Mouse (Mus musculus) CH12.LX (cell line): ENCODE results near the gene Matn1. TPM values are rescaled to one million over a fixed set of nuclear protein-coding genes. Genes with fewer than 3 reads are reported as not detected.

Source experiments
- DNase-seq: peaks from one replicate; pipeline ENCODE4 v3.0.0-alpha.2; 2013; ENCODE audit errors: extremely low read depth
- H3K27ac ChIP-seq: 2 replicates; pipeline ENCODE4 v1.5.1; 2012; ENCODE audit warnings: low read depth, mild to moderate bottlenecking, control low read depth, moderate library complexity; ENCODE audit not compliant: insufficient read depth
- H3K27me3 ChIP-seq: replicated peaks from 2 replicates; pipeline ENCODE3; 2012; ENCODE audit warnings: inconsistent platforms
- H3K36me3 ChIP-seq, 2 experiments: replicated peaks in 1 of 2; 2 replicates each; pipeline versions ENCODE3 to v1.6.1; 2012; ENCODE audit warnings: inconsistent platforms in 1 of 2, low read length in 1 of 2, mild to moderate bottlenecking in 1 of 2, mixed read lengths in 1 of 2, moderate library complexity in 1 of 2; ENCODE audit not compliant: control insufficient read depth in 1 of 2, insufficient read depth in 1 of 2
- H3K4me1 ChIP-seq, 2 experiments: 2 replicates each; pipeline ENCODE4 v1.6.1; 2012; ENCODE audit warnings: inconsistent platforms in 1 of 2, moderate library complexity in 1 of 2; ENCODE audit not compliant: insufficient read depth in 2 of 2, control insufficient read depth in 1 of 2
- H3K4me2 ChIP-seq: 2 replicates; pipeline ENCODE4 v1.6.1; 2012; ENCODE audit warnings: low read depth, mild to moderate bottlenecking, control low read depth; ENCODE audit not compliant: poor library complexity, insufficient read depth, severe bottlenecking
- H3K4me3 ChIP-seq, 3 experiments: fragments of 150-350 bp in 1 of 3; sonication (generic) in 1 of 3; replicated peaks in 1 of 3; 2 replicates each; pipeline versions ENCODE3 to v1.5.1; 2011 to 2012; ENCODE audit warnings: low read depth in 2 of 3, low read length in 2 of 3, mild to moderate bottlenecking in 2 of 3, moderate library complexity in 2 of 3, control low read depth in 1 of 3, improper control_type of control experiment in 1 of 3, inconsistent platforms in 1 of 3, mixed read lengths in 1 of 3; ENCODE audit not compliant: poor library complexity in 1 of 3
- H3K79me2 ChIP-seq: replicated peaks from 2 replicates; pipeline ENCODE4 v1.6.1; 2012; ENCODE audit warnings: mild to moderate bottlenecking, moderate library complexity; ENCODE audit not compliant: control insufficient read depth, poor library complexity, insufficient read depth, severe bottlenecking; ENCODE audit errors: extremely low read depth
- H3K9ac ChIP-seq: 2 replicates; pipeline ENCODE4 v1.6.1; 2012; ENCODE audit warnings: low read depth, mild to moderate bottlenecking, control low read depth, moderate library complexity; ENCODE audit not compliant: insufficient read depth
- H3K9me3 ChIP-seq: replicated peaks from 2 replicates; pipeline ENCODE3; 2012; ENCODE audit warnings: low read length, inconsistent platforms, mixed read lengths
- BHLHE40 ChIP-seq: IDR thresholded peaks from 2 replicates; pipeline ENCODE4 v1.6.1; 2011; ENCODE audit warnings: mild to moderate bottlenecking, low read depth, low read length, improper control_type of control experiment
- CHD1 ChIP-seq: IDR thresholded peaks from 2 replicates; pipeline ENCODE4 v1.6.1; 2012; ENCODE audit warnings: low read depth, low read length, improper control_type of control experiment, inconsistent platforms
- CTCF ChIP-seq, 2 experiments: IDR thresholded peaks in 1 of 2; conservative IDR thresholded peaks in 1 of 2; 2 replicates each; pipeline ENCODE4 v1.5.1; 2011 to 2012; ENCODE audit warnings: low read depth in 2 of 2, low read length in 2 of 2, improper control_type of control experiment in 1 of 2, inconsistent platforms in 1 of 2, mild to moderate bottlenecking in 1 of 2, moderate library complexity in 1 of 2
- ELF1 ChIP-seq: IDR thresholded peaks from 2 replicates; pipeline ENCODE4 v1.6.1; 2014; ENCODE audit warnings: low read depth, mild to moderate bottlenecking, inconsistent platforms, low read length, improper control_type of control experiment
- ETS1 ChIP-seq: conservative IDR thresholded peaks from 2 replicates; pipeline ENCODE4 v1.6.1; 2012; ENCODE audit warnings: low read depth, mild to moderate bottlenecking, inconsistent platforms, low read length, improper control_type of control experiment, moderate library complexity
- GABPA ChIP-seq: IDR thresholded peaks from 2 replicates; pipeline ENCODE4 v1.6.1; 2012; ENCODE audit warnings: low read depth, low read length, improper control_type of control experiment, inconsistent platforms; ENCODE audit not compliant: insufficient replicate concordance
- IRF4 ChIP-seq: IDR thresholded peaks from 2 replicates; pipeline ENCODE4 v1.6.1; 2014; ENCODE audit warnings: low read depth, mild to moderate bottlenecking, inconsistent platforms, low read length, improper control_type of control experiment
- JUN ChIP-seq: IDR thresholded peaks from 2 replicates; pipeline ENCODE4 v1.6.1; 2011; ENCODE audit warnings: low read depth, mild to moderate bottlenecking, low read length, improper control_type of control experiment, moderate library complexity; ENCODE audit not compliant: insufficient read depth
- MAFK ChIP-seq: IDR thresholded peaks from 2 replicates; pipeline ENCODE4 v1.6.1; 2011; ENCODE audit warnings: low read length, improper control_type of control experiment; ENCODE audit not compliant: insufficient replicate concordance
- MAZ ChIP-seq: IDR thresholded peaks from 2 replicates; pipeline ENCODE4 v1.6.1; 2012; ENCODE audit warnings: low read depth, mild to moderate bottlenecking, inconsistent platforms, low read length, improper control_type of control experiment, moderate library complexity
- MEF2A ChIP-seq: IDR thresholded peaks from 2 replicates; pipeline ENCODE4 v1.6.1; 2014; ENCODE audit warnings: low read depth, mild to moderate bottlenecking, inconsistent platforms, low read length, improper control_type of control experiment, borderline replicate concordance
- MYC ChIP-seq: IDR thresholded peaks from 2 replicates; pipeline ENCODE4 v1.6.1; 2011; ENCODE audit warnings: low read depth, mild to moderate bottlenecking, improper control_type of control experiment, low read length
- POLR2A ChIP-seq: IDR thresholded peaks from 2 replicates; pipeline ENCODE4 v1.6.1; 2011; ENCODE audit warnings: low read depth, mild to moderate bottlenecking, improper control_type of control experiment, low read length
- RAD21 ChIP-seq: IDR thresholded peaks from 2 replicates; pipeline ENCODE4 v1.6.1; 2011; ENCODE audit warnings: low read depth, mild to moderate bottlenecking, low read length, improper control_type of control experiment, moderate library complexity
- RCOR1 ChIP-seq: conservative IDR thresholded peaks from 2 replicates; pipeline ENCODE4 v1.6.1; 2012; ENCODE audit warnings: low read depth, mild to moderate bottlenecking, inconsistent platforms, low read length, improper control_type of control experiment
- SIN3A ChIP-seq: IDR thresholded peaks from 2 replicates; pipeline ENCODE4 v1.6.1; 2012; ENCODE audit warnings: low read length, improper control_type of control experiment, inconsistent platforms
- SMC3 ChIP-seq: IDR thresholded peaks from 2 replicates; pipeline ENCODE4 v1.6.1; 2011; ENCODE audit warnings: low read depth, low read length, improper control_type of control experiment
- TCF12 ChIP-seq: IDR thresholded peaks from 2 replicates; pipeline ENCODE4 v1.6.1; 2014; ENCODE audit warnings: low read depth, mild to moderate bottlenecking, inconsistent platforms, low read length, improper control_type of control experiment
- USF1 ChIP-seq: IDR thresholded peaks from 2 replicates; pipeline ENCODE4 v1.6.1; 2014; ENCODE audit warnings: low read depth, mild to moderate bottlenecking, inconsistent platforms, low read length, improper control_type of control experiment
- ZC3H11A ChIP-seq: IDR thresholded peaks from 2 replicates; pipeline ENCODE4 v1.6.1; 2012; ENCODE audit warnings: low read depth, mild to moderate bottlenecking, inconsistent platforms, low read length, improper control_type of control experiment
- ZNF384 ChIP-seq: IDR thresholded peaks from 2 replicates; pipeline ENCODE4 v1.6.1; 2012; ENCODE audit warnings: low read depth, low read length, improper control_type of control experiment, inconsistent platforms
- dilution Hi-C: fragments of 300-500 bp; cut with MboI; formaldehyde crosslinking; loops from 2 replicates; pipeline ENCODE4 v1.14.3; 2020; ENCODE audit warnings: low sequenced_read_pairs; ENCODE audit not compliant: extremely low pct_unique_long_range_greater_than_20kb, extremely low pct_ligation_motif_present
- in situ Hi-C: fragments of 300-500 bp; cut with MboI; formaldehyde crosslinking; loops from 3 replicates; pipeline ENCODE4 v1.14.3; 2019; ENCODE audit warnings: low sequenced_read_pairs, low pct_ligation_motif_present, low pct_unique_long_range_greater_than_20kb, mixed read lengths
- polyA plus RNA-seq: library from polyadenylated mRNA; unstranded; fragments of >175 nt; gene quantifications from 2 replicates; pipeline ENCODE4 v1.2.1, GENCODE M21; 2012; ENCODE audit warnings: low read depth; ENCODE audit not compliant: insufficient read length
- total RNA-seq, 2 experiments: library from RNA; depleted of rRNA; stranded (reverse); fragments of 300-350 nt in 1 of 2; fragments of >200 nt in 1 of 2; gene quantifications; 2 replicates each; pipeline ENCODE4 v1.2.3; 2012 to 2014

The Matn1 gene
- total and polyA plus RNA-seq, 3 experiments, result 0.52 to 3.5 (median 0.76) TPM

- no peaks in the 10 kb centered on the region for H3K79me2 ChIP-seq
- dilution Hi-C loops, result no loop called here
- TF ChIP-seq SIN3A (0 out of 2 replicates have a peak, but pooled peaks have one; percentile 19), MEF2A (peak; percentile 40; the same call in 1 of the 2 replicates), BHLHE40 (peak; percentile 11; the same call in 1 of the 2 replicates), IRF4 (peak; percentile 34; the same call in 1 of the 2 replicates), ETS1 (0 out of 2 replicates have a peak, but pooled peaks have one; percentile 5), ZC3H11A (peak; percentile 98), SMC3 (peak; percentile 100), POLR2A (no peak), MYC (peak; percentile 40; the same call in 1 of the 2 replicates), GABPA (no peak), RAD21 (peak; percentile 98), JUN (no peak), CTCF (conservative IDR thresholded peaks at IDR 0.05 in 1 of 2, IDR thresholded peaks at IDR 0.05 in 1 of 2; ENCODE audit: low read depth in 2 of 2, low read length in 2 of 2) (peak; percentile 69 to 96; a peak in 3 of 4 replicates), MAZ (no peak), TCF12 (peak; percentile 56), ELF1 (0 out of 2 replicates have a peak, but pooled peaks have one; percentile 6)
- H3K27me3 ChIP-seq, result peaks cover 25% of the 10 kb centered on the region
- H3K4me3 ChIP-seq, result no peak overlapping the region
- in situ Hi-C loops, result no loop called here
- no peak overlapping the region for H3K9ac ChIP-seq
- H3K27ac ChIP-seq, result no peak overlapping the region
- H3K4me1 ChIP-seq, result peaks cover 42 to 50% of the 10 kb centered on the region in 2 experiments
- DNase-seq, result peak; percentile 80
- H3K4me2 ChIP-seq, result no peak overlapping the region
- H3K9me3 ChIP-seq, result peaks cover 4% of the 10 kb centered on the region
- H3K36me3 ChIP-seq, result no peaks in the 10 kb centered on the region
These were observed 47.8 kb upstream of the Matn1 start for GRCm38 (mm10) chr4:130896372-130896771.

- Histone ChIP-seq H3K79me2 (no peaks in the 10 kb centered on the region), H3K9ac (peak overlapping the region; percentile 24), H3K27me3 (peaks cover 6% of the 10 kb centered on the region), H3K9me3 (no peaks in the 10 kb centered on the region), H3K4me3 (no peak overlapping the region), H3K4me1 (peaks cover 62 to 77% of the 10 kb centered on the region in 2 experiments), H3K36me3 (no peaks in the 10 kb centered on the region), H3K27ac (peak overlapping the region; percentile 100), H3K4me2 (0 out of 2 replicates have a peak overlapping the region, but pooled peaks have one; percentile 3)
- in situ Hi-C loops, result no loop called here
- dilution Hi-C loops, result no loop called here
- TF ChIP-seq USF1 (no peak), MAFK (no peak), GABPA (no peak), CHD1 (no peak), RCOR1 (no peak), ZNF384 (peak; percentile 21; the same call in 1 of the 2 replicates)
- DNase-seq, result peak; percentile 67
These were observed 44.8 kb upstream of the Matn1 start for GRCm38 (mm10) chr4:130899383-130899781.
